Mouse (Mus musculus) CD4-positive, CD25-positive, alpha-beta regulatory T cell, adult 2 months (primary cell): ENCODE results near the gene Fam241a.
A peak's percentile ranks its signal among the peaks of the same experiment; 100 is the strongest.

Experiments
- DNase-seq: peaks from one replicate; pipeline ENCODE4 v3.0.0-alpha.2; 2012; ENCODE audit warnings: low read depth, low spot score

Fam241a gene

GRCm38 (mm10) chr3:127895792-127896541 lies at the start of gene Fam241a:
Gene Fam241a, minus strand, starts transcription at chr3:127896324.
- DNase-seq = peak; percentile 93

DNA sequence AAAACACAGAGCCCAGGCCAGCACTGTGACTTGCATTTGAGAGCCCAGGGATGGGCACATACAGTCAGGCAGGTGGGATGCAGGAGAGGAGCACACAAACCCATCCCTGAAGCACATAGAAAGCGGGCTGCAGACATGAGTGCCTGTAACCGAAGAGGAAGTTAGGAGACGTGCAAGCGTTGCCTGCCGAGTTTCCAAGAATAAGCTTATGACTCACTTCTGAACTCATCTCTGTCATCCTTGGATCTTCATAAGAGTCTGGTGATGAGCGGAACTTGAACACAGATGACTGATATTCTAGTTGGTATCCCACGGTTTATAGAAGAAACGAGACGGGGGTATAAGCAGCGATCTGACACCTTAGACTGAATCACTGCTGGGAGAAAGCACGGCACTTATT lies 36.3 kb upstream of the Fam241a start:
- no peak for DNase-seq

- no peak for DNase-seq
Measured at GRCm38 (mm10) chr3:127930326-127931012, 34.3 kb upstream of the Fam241a start.

GRCm38 (mm10) chr3:127929921-127930320 lies 33.8 kb upstream of the Fam241a start:
- no peak for DNase-seq

GRCm38 (mm10) chr3:127926635-127927183 lies 30.6 kb upstream of the Fam241a start:
- no peak for DNase-seq

GRCm38 (mm10) chr3:127924464-127924863 lies 28.3 kb upstream of the Fam241a start:
- DNase-seq = peak; percentile 12

DNA sequence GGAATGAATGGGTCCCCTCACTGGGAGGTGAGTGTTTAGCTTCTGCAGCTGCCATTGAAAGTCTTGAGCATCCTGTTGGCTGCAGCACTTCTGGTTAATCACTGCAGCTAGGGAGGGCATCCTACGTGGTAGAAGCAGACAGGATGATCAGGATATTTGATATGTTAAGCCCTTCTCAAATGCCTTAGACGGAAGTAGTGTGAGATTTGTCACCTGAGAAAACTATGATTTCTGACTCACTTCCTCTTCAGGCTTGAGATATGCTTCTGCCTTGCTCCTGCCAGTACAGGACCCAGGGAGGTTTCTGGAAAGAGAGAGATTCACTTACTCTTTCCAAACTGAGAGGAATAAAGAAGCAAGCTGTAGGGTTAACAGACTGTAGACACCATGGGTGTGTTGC lies 27.1 kb upstream of the Fam241a start:
- peak; percentile 7 for DNase-seq

DNA sequence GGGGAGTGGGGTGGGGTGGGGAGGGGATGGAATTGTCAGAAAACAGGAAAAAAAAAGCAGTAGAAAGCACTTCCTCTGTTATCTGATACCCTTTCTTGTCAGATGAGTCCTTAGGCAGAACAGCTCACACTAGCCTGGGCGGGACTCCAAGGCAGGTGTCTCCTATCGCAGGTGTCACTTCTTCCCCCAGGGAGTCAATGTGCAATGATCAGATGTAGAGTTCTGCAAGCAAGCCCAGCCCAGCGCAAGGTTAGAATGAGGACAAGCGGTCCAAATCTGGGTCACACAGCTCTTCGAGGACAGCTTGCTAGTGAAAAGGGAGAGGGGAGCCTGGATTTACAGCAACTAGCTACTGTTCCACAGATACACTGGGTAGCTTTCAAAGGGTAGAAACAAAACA lies 26.0 kb upstream of the Fam241a start:
- no peak for DNase-seq

- peak; percentile 42 for DNase-seq
Measured at GRCm38 (mm10) chr3:127917999-127918661, 22.0 kb upstream of the Fam241a start.

GRCm38 (mm10) chr3:127917549-127917948 lies 21.4 kb upstream of the Fam241a start:
- no peak for DNase-seq

DNA sequence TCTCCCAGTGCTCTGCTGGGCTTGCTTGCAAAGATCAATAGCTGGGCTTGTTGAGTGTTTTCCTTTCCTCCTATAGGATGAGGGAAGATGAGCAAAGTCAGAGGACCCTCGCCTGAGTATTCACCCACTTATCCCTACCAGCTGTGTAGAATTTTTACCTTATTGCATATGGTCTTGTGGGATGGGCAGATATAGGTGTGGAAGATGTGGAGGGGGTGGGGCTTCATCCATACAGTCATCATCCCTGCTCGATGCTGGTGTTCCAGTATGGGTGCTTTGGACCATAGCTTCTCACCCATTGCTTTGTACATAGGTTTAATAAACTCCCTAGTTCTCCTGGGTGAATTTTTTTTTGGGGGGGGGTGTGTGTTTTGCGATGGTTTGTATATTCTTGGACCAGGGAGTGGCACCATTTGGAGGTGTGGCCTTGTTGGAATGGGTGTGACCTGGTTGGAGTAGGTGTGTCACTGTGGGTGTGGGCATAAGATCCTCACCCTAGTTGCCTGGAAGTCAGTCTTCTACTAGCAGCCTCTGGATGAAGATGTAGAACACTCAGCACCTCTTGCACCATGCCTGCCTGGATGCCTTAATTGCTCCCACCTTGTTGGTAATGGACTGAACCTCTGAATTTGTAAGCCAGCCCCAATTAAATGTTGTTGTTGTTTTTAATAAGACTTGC lies 19.7 kb upstream of the Fam241a start:
- no peak for DNase-seq

- DNase-seq = no peak
Measured at GRCm38 (mm10) chr3:127913885-127914709, 18.0 kb upstream of the Fam241a start.

- DNase-seq = no peak
Measured at GRCm38 (mm10) chr3:127909941-127910340, 13.8 kb upstream of the Fam241a start.

DNA sequence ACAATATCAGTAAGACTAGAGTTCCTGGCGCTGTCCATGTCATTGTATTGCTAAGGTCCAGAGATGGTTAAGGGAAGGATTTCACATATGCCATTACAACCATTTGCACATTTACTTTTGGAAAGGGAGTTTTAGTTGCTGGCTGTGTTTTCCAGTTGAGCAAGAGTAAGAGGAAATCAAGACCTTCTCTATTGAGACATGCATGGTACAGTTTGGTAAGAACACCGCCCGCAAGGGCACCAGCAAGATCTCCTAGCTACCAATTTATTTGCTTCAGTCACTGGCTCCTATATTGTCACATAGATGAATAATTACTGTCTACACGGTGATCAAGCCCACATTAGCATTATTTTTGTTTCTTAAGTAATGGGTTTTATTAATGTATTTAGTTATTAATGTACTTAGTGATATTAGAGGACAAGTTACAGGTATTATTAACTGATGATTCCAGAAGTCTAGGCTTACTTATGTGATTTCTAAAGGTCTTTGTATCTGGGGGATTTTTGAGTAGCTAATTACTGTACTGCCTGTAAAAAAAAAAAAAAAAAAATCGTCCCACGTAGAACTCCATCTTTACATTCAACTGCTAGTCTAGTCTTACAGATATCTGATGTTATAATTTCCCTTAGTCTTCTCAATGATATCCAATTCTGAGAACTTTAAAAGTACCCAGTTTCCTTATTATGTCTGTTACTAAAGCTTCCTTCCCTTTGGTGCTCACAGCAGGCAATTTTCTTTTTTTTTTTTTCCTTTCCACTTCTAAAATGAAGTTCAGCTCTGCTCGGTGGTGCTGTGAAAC lies 944 bp downstream of the Fam241a start:
- no peak for DNase-seq

DNA sequence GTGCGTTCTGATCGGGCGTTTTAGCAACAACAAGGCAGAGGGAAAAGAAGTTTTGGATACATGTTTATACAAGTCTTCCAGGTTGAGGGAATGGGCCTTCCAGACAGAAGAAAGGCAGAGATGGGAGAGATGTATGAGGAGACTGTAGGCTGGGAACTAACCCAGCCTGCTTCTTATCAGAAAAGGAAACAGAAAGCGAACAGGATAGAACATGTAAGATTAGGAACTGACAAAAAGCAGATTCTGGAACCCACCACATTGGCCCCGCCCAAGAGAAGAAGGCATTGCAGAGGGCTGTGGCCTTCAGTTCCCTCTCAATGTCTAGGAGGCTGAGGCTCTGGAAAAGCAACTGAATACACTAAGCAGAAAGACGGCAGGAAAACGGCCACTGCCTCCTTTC lies 2.2 kb downstream of the Fam241a start:
- DNase-seq = no peak

GRCm38 (mm10) chr3:127891906-127892305 lies 4.2 kb downstream of the Fam241a start:
- DNase-seq = peak; percentile 44

GRCm38 (mm10) chr3:127890008-127890407 lies 6.1 kb downstream of the Fam241a start:
- DNase-seq = no peak

GRCm38 (mm10) chr3:127889570-127889969 lies 6.6 kb downstream of the Fam241a start:
- no peak for DNase-seq

- no peak for DNase-seq
Measured at GRCm38 (mm10) chr3:127881684-127882083, 14.4 kb downstream of the Fam241a start.

GRCm38 (mm10) chr3:127879968-127880367 lies 16.2 kb downstream of the Fam241a start:
- no peak for DNase-seq
